Mouse (Mus musculus): ENCODE data around the gene Mis18a. TPM values are rescaled to one million over a fixed set of nuclear protein-coding genes. Genes with fewer than 3 reads are reported as not detected.

Mis18a gene
- polyA plus RNA-seq, 1 experiment from 2014 or later, result 113 TPM

- Histone ChIP-seq H3K36me3 (replicated peaks) (no peaks in the 10 kb centered on the region), H3K27ac (peak within 1 kb of the TSS; percentile 62; the same call in 1 of the 2 replicates), H3K9me3 (no peaks in the 10 kb centered on the region), H3K4me3 (no peak within 1 kb of the TSS), H3K27me3 (ENCODE audit: poor library complexity, severe bottlenecking) (no peaks in the 10 kb centered on the region), H3K4me1 (peaks cover 19% of the 10 kb centered on the region)
- DNase-seq (ENCODE audit: extremely low spot score, low spot score), result no peak
- 87% methylated on average over 26 of the region's 26 CpGs for WGBS
Measured at GRCm38 (mm10) chr16:90738092-90738956, 11.1 kb upstream of the Mis18a start, which contains the start of gene Mrap. Gene Mrap, plus strand, starts transcription at chr16:90738207.

GRCm38 (mm10) chr16:90736672-90737270, 9.6 kb upstream of the Mis18a start:
- Histone ChIP-seq H3K4me3 (no peak overlapping the region), H3K36me3 (replicated peaks) (no peaks in the 10 kb centered on the region), H3K27ac (no peak overlapping the region), H3K9me3 (no peaks in the 10 kb centered on the region; the same call in 1 of the 2 replicates), H3K4me1 (peaks cover 10% of the 10 kb centered on the region), H3K27me3 (ENCODE audit: poor library complexity, severe bottlenecking) (no peaks in the 10 kb centered on the region)
- 79% methylated on average over 10 of the region's 10 CpGs for WGBS
- DNase-seq (ENCODE audit: extremely low spot score, low spot score), result no peak

- DNase-seq (ENCODE audit: extremely low spot score, low spot score), result no peak
- 89% methylated on average over 4 of the region's 4 CpGs for WGBS
- Histone ChIP-seq H3K27ac (no peak overlapping the region), H3K4me1 (peaks cover 7% of the 10 kb centered on the region; the same call in 1 of the 2 replicates), H3K36me3 (replicated peaks) (no peaks in the 10 kb centered on the region), H3K9me3 (peaks cover 9% of the 10 kb centered on the region; the same call in 1 of the 2 replicates), H3K27me3 (ENCODE audit: poor library complexity, severe bottlenecking) (no peaks in the 10 kb centered on the region), H3K4me3 (no peak overlapping the region)
Measured at GRCm38 (mm10) chr16:90735611-90736010, 8.4 kb upstream of the Mis18a start.

- DNase-seq (ENCODE audit: extremely low spot score, low spot score), result no peak
- peak overlapping the region; percentile 90 for H3K27ac ChIP-seq
- peak overlapping the region; percentile 90 for H3K4me3 ChIP-seq
- H3K9me3 ChIP-seq, result peaks cover 9% of the 10 kb centered on the region; the same call in 1 of the 2 replicates
- peaks cover 24% of the 10 kb centered on the region for H3K4me1 ChIP-seq
- H3K27me3 ChIP-seq (ENCODE audit: poor library complexity, severe bottlenecking), result no peaks in the 10 kb centered on the region
- WGBS, result 7% methylated on average over 38 of the region's 38 CpGs
- H3K36me3 ChIP-seq (replicated peaks), result peaks cover 39% of the 10 kb centered on the region
Measured at GRCm38 (mm10) chr16:90726600-90727227, 490 bp downstream of the Mis18a start.

GRCm38 (mm10) chr16:90724051-90724450, 3.2 kb downstream of the Mis18a start:
- Histone ChIP-seq H3K9me3 (no peaks in the 10 kb centered on the region), H3K27me3 (ENCODE audit: poor library complexity, severe bottlenecking) (no peaks in the 10 kb centered on the region), H3K4me3 (no peak overlapping the region), H3K36me3 (replicated peaks) (peaks cover 65% of the 10 kb centered on the region), H3K4me1 (peaks cover 24% of the 10 kb centered on the region), H3K27ac (no peak overlapping the region)
- 90% methylated on average over 4 of the region's 4 CpGs for WGBS
- DNase-seq (ENCODE audit: extremely low spot score, low spot score), result no peak

GRCm38 (mm10) chr16:90710313-90710712, 16.9 kb downstream of the Mis18a start:
- H3K27ac ChIP-seq, result peak overlapping the region; percentile 67
- no peaks in the 10 kb centered on the region for H3K36me3 ChIP-seq (replicated peaks)
- H3K4me1 ChIP-seq, result peaks cover 45% of the 10 kb centered on the region
- no peak overlapping the region for H3K4me3 ChIP-seq
- H3K27me3 ChIP-seq (ENCODE audit: poor library complexity, severe bottlenecking), result peaks cover 18% of the 10 kb centered on the region
- 87% methylated on average over 12 of the region's 12 CpGs for WGBS
- no peaks in the 10 kb centered on the region for H3K9me3 ChIP-seq
- no peak for DNase-seq (ENCODE audit: extremely low spot score, low spot score)

GRCm38 (mm10) chr16:90709711-90710289, 17.4 kb downstream of the Mis18a start:
- Histone ChIP-seq H3K4me1 (peaks cover 45% of the 10 kb centered on the region), H3K27me3 (ENCODE audit: poor library complexity, severe bottlenecking) (peaks cover 18% of the 10 kb centered on the region), H3K9me3 (no peaks in the 10 kb centered on the region), H3K36me3 (replicated peaks) (no peaks in the 10 kb centered on the region), H3K27ac (peak overlapping the region; percentile 67), H3K4me3 (no peak overlapping the region; the same call in 1 of the 2 replicates)
- WGBS, result 54% methylated on average over 17 of the region's 17 CpGs
- DNase-seq (ENCODE audit: extremely low spot score, low spot score), result peak; percentile 42

DNA sequence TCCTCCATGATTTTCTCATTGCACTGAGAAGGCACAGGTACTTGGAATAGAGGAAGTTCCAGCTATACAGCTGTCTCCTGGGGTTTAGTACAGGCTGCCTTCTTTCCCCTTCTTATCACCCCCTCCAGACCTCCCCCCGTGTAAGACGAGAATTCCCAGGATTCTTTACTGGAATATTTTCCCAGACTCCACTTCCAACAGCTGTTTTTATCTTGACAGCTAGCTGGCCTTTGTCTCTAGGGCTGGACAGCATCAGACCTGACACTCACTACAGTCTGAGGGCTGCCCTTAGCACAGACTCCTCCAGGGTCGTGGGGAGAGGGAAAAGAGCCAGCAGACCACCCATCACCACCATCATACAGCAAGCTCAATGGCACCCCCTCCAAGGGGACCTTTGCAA, 20.9 kb downstream of the Mis18a start:
- 57% methylated on average over 3 of the region's 3 CpGs for WGBS
- H3K4me1 ChIP-seq, result peaks cover 35% of the 10 kb centered on the region

DNA sequence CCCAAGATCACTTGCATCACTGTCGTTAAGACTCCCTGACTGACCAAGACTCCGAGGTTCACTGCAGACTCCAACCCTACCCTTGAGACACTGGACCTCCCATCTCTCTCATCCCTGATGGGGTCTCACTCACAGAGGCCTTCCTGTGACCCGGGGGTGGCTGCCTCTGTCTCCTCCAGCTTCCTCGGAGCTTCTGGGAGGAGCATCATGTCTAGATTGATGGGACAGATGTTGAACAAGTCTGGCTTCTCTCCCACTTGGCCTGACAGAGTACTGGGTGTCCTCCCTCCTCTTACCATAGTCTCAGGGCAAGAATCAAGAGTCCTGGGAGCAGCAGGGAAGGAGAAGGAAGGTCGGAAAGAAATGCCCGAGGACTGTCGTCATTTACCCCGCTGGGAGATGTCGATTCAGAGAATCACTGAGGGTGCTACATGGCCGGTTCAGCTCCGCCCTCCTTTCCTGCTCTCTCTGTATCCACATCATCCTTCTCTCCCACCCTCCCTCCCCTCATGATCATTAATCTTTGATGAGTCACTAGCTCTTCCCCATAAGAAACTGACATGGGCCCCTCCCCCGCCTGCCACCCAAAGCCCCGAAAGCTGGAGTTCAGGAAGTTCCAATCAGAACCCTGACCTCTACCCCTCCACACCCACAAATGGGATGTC, 22.9 kb downstream of the Mis18a start:
- H3K27me3 ChIP-seq (ENCODE audit: poor library complexity, severe bottlenecking), result no peaks in the 10 kb centered on the region
- H3K4me1 ChIP-seq, result peaks cover 16% of the 10 kb centered on the region
- peak overlapping the region; percentile 73 for H3K27ac ChIP-seq
- H3K4me3 ChIP-seq, result no peak overlapping the region
- H3K9me3 ChIP-seq, result no peaks in the 10 kb centered on the region
- H3K36me3 ChIP-seq (replicated peaks), result no peaks in the 10 kb centered on the region
- DNase-seq (ENCODE audit: extremely low spot score, low spot score), result no peak
- 79% methylated on average over 13 of the region's 13 CpGs for WGBS

More for the DNA sequence above, 20.9 kb downstream of the Mis18a start:
- Histone ChIP-seq H3K36me3 (replicated peaks) (no peaks in the 10 kb centered on the region), H3K27ac (0 out of 2 replicates have a peak overlapping the region, but pooled peaks have one; percentile 5), H3K9me3 (no peaks in the 10 kb centered on the region), H3K4me3 (no peak overlapping the region), H3K27me3 (ENCODE audit: poor library complexity, severe bottlenecking) (no peaks in the 10 kb centered on the region)
- no peak for DNase-seq (ENCODE audit: extremely low spot score, low spot score)

DNA sequence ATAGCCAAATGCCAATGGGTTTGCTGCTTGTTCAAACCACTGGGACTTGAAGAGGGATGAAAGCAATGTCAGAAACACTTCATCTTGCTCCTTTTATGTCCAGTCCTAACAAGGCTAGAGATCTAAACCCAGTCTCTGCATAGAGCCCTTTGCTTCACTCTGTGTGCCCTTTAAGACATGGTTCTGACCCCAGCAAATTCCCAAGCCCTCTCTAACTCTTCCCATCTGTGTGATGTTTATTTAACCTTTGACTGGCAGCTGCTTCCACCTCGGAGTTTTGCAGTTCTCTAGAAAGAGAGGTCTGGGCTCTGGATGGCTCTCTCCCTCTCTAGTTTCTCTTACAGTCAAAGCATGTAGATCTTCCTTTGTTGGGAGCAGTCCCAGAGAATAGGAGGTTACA, 23.6 kb downstream of the Mis18a start:
- Histone ChIP-seq H3K27ac (peak overlapping the region; percentile 74; the same call in 1 of the 2 replicates), H3K4me3 (no peak overlapping the region), H3K4me1 (peaks cover 11% of the 10 kb centered on the region), H3K27me3 (ENCODE audit: poor library complexity, severe bottlenecking) (no peaks in the 10 kb centered on the region), H3K9me3 (no peaks in the 10 kb centered on the region), H3K36me3 (replicated peaks) (no peaks in the 10 kb centered on the region)
- 42% methylated on average over 1 of the region's 1 CpGs for WGBS
- no peak for DNase-seq (ENCODE audit: extremely low spot score, low spot score)

DNA sequence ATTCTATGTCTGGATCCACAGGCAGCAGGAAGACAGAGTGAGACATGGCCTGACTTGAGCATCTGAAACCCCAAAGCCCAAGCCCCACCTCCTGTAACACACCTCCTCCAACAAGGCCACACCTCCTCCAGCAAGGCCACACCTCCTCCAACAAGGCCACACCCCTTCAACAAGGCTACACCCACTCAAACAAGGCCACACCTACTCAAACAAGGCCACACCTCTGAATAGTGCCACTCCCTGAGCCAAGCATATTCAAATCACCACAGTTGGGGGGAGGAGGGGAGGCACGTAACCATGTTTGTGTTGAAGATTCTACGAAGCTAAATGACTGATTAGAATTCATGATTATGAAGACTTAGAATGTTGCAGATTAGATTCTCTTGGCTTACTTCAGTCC, 25.7 kb downstream of the Mis18a start:
- DNase-seq (ENCODE audit: extremely low spot score, low spot score), result no peak
- no peaks in the 10 kb centered on the region for H3K36me3 ChIP-seq (replicated peaks)
- H3K9me3 ChIP-seq, result no peaks in the 10 kb centered on the region
- peaks cover 11% of the 10 kb centered on the region for H3K4me1 ChIP-seq
- H3K27ac ChIP-seq, result no peak overlapping the region
- no peak overlapping the region for H3K4me3 ChIP-seq
- H3K27me3 ChIP-seq (ENCODE audit: poor library complexity, severe bottlenecking), result no peaks in the 10 kb centered on the region
- WGBS, result 97% methylated on average over 2 of the region's 2 CpGs

DNA sequence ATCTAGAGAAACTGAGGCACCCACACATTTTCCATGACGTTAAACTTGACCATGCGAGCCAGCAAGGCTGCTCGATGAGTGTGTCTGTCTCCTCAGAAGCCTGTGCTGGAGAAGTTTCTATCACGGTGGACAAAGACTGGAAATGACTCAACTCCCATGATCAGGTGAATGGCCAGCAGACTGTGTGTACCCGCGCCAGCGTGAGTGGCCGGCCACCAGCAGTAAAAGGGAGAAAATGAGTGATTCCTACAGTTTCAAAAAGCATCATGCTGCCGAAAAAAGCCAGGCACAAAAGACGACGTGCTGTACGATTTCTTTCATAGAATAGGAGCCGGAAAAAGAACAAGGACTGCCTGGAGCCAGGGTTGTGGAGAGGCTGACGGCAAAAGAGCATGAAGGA, 27.8 kb downstream of the Mis18a start:
- Histone ChIP-seq H3K9me3 (no peaks in the 10 kb centered on the region), H3K36me3 (replicated peaks) (no peaks in the 10 kb centered on the region), H3K27ac (no peak overlapping the region), H3K4me3 (no peak overlapping the region), H3K27me3 (ENCODE audit: poor library complexity, severe bottlenecking) (no peaks in the 10 kb centered on the region), H3K4me1 (peaks cover 16% of the 10 kb centered on the region)
- WGBS, result 91% methylated on average over 14 of the region's 14 CpGs
- DNase-seq (ENCODE audit: extremely low spot score, low spot score), result no peak
